Mouse (Mus musculus): ENCODE measurements at regions not wholly inside any gene's neighbourhood (a gene's known extent, or its start where the extent isn't known, plus 50 kb on each side); places are given as distances from the start of the nearest gene placed in this dataset.
A peak's percentile ranks its signal among the peaks of the same experiment; 100 is the strongest.
"Not testable (repeated sequence)": the region's sequence is repeated elsewhere in the genome, so short reads cannot be mapped to it uniquely, and the experiment has no call there.

DNA sequence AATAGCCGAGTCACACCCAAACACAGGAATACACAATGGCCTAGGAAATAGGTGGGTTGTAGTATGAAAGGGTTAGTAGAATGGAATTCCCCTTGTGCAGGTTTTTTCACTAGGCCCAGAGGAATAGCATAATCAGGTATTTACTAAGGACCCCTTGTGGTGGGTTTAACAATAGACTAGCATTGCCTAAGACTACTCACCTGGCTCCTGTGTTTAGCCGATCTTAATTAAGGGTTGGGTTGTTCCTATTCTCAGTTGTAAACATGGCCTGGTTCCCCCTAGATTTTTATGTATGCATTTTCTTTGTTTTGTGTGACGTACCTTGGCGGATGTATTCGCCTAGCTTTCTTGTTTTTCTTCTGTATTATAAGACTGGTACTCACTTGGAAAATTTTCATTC is 90.8 kb upstream of the Srd5a2 start:
- not testable (repeated sequence) for ATAC-seq (ENCODE audit: extremely low read depth, insufficient number of reproducible peaks, low FRiP score, poor library complexity, severe bottlenecking)

DNA sequence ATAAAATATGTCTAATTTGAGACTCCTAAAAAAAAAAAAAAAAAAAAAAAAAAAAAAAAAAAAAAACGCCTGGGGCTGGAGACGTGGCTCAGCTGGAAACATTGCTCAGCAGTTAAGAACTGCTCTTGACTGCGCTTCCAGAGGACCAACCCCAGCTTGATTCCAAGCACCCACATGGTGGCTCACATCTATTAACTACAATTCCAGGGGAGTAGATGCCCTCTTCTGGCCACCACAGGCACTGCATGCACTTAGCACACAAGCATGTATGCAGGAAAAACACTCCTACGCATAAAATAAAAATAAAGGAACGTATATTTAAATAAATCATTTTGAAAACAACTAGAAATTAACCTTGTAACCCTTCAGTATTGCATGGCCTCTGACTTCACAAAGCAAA is 87.3 kb upstream of the Srd5a2 start:
- ATAC-seq (ENCODE audit: extremely low read depth, insufficient number of reproducible peaks, low FRiP score, poor library complexity, severe bottlenecking), result no peak

DNA sequence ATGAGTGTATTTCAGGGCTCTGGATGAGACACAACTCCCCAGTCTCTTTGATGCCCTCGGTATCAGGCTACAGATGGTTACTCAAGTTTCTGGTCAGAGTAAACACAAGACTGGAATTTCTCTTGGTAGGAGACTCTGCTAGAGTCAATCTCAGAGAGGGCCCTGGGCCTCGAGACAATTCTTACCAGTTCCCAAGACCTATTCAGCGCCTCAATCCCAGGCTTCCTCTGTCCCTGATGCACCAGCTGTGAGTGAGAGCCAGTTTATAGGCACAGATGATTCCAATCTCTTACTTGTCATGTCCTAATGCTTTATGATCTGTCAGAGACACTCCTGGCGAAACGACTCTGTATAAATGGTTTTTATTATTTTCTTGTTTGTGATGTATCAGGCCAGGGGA is 83.8 kb upstream of the Srd5a2 start:
- no peak for ATAC-seq (ENCODE audit: extremely low read depth, insufficient number of reproducible peaks, low FRiP score, poor library complexity, severe bottlenecking)

DNA sequence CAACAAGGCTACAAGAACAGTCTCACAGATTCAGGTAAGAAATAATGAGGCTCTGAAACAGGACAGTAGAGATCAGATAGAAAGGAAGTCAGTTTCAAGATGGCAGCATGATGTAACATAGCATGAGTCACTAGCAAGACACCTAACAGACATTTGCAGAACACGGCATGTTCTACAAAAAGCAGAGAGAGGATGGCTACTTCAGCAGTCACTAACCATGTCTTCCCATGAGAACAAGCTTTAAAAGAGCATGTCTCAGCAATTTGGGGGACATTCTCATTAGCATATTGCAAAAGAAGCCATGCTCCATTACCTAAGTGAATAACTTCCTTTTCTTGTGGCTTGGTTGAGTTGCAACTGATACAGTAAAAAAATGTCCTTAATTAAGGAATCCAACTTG is 75.2 kb upstream of the Srd5a2 start:
- ATAC-seq (ENCODE audit: extremely low read depth, insufficient number of reproducible peaks, low FRiP score, poor library complexity, severe bottlenecking), result peak; percentile 71; the same call in 1 of the 2 replicates

DNA sequence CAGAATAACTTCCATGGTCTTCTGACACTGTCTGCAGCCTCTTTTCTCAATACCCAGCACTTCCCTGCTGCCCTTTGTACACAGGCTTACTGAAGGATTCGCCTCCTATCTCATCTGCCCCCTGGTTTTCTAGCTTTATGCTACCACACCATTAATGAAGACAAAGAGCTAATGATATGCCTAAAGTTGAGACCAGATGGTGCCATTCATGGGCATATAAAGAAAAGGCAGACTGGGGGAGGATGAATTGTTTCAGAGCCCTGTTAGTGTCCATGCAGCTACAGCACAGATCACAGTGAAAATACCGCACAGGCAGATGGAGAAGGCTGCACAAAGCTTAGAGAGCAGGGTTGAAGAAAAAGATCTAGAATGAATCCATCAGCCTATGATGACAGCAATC is 73.3 kb upstream of the Srd5a2 start:
- ATAC-seq (ENCODE audit: extremely low read depth, insufficient number of reproducible peaks, low FRiP score, poor library complexity, severe bottlenecking), result no peak

Measured in neutrophil, adult 5-6 weeks (primary cell).